Mouse (Mus musculus) small intestine, adult 10 weeks (tissue): ENCODE data around the gene Nkiras2. TPM values are rescaled to one million over a fixed set of nuclear protein-coding genes. Genes with fewer than 3 reads are reported as not detected.

ENCODE experiments used
- polyA plus RNA-seq: library from polyadenylated mRNA; stranded (reverse); fragments of 350-450 nt; fragmentation: Illumina TruSeq; extraction: RNeasy Lipid Tissue Mini Kit (QIAGEN cat#74804); gene quantifications from one replicate; pipeline ENCODE4 v1.2.3, GENCODE M21; 2014; ENCODE audit warnings: low replicate concordance

Gene Nkiras2
- polyA plus RNA-seq = 2.9 TPM

GRCm38 (mm10) chr11:100618761-100619484 is at the start of gene Nkiras2:
Gene Nkiras2 (plus strand): TSS chr11:100619244.

DNA sequence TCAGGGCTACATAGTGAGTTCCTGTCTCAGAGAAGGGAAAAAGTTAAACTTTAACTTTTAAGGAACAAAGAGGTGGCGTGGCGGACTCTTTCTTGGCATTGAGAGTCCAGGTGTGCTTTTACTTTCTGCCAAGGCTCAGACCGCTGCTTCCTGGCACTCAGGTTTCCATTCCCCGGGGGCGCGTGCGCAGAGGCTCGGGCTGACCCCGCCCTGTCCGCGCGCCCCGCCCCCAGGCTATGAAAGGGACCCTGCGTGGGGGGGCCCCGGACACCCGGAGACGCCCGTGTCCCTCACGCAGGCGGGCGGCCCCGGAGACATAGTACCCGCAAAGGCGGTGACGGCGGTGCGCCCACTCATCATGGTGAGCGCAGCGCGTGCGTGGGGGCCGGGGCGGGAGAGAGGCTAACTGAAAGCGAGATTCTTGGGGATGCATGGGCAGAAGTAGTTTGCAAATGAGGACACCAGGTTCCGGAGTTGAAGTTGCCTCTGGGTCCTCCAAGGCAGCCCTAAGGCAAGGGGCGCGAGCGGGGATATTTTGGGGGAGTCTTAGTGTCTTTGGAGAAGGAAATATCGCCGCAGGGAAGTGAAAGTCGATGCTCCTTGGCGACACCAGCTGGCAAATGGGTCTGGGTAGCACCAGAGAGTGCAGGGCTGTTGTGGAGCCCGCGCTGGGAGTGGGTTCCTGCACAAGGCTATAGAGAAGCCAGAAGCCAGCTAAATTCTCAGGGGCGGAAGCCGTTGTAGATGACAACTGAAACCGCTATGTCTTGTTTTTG is 44.1 kb upstream of the Nkiras2 start, which contains the start of gene Cnp:
Gene Cnp, plus strand, starts transcription at position 197 of the 776 bp plus-strand sequence.

GRCm38 (mm10) chr11:100619982-100620381 is 938 bp downstream of the Nkiras2 start, which contains the start of gene Dnajc7:
Gene Dnajc7 (minus strand): TSS chr11:100620168.

Other genes starting within 250 kb of the Nkiras2 start
- gene Jup, start 221.5 kb upstream of the Nkiras2 start, polyA plus RNA-seq = 3.0 TPM
- gene P3h4, start 204.4 kb upstream of the Nkiras2 start, polyA plus RNA-seq = not detected
- not detected for gene Fkbp10, start 203.5 kb upstream of the Nkiras2 start, polyA plus RNA-seq
- gene Nt5c3b, start 177.4 kb upstream of the Nkiras2 start, polyA plus RNA-seq = 3.2 TPM
- gene Klhl10, start 177.3 kb upstream of the Nkiras2 start, polyA plus RNA-seq = not detected
- 2.3 TPM for gene Klhl11, start 146.5 kb upstream of the Nkiras2 start, polyA plus RNA-seq
- 28.1 TPM for gene Acly, start 91.2 kb upstream of the Nkiras2 start, polyA plus RNA-seq
- not detected for gene Ttc25, start 73.6 kb upstream of the Nkiras2 start, polyA plus RNA-seq
- gene Cnp, start 44.3 kb upstream of the Nkiras2 start, polyA plus RNA-seq = 3.5 TPM
- 243 TPM for gene Dnajc7, start 924 bp downstream of the Nkiras2 start, polyA plus RNA-seq
- gene Zfp385c, start 73.2 kb downstream of the Nkiras2 start, polyA plus RNA-seq = not detected
- gene Dhx58, start 85.0 kb downstream of the Nkiras2 start, polyA plus RNA-seq = 0.45 TPM
- gene Kat2a, start 93.2 kb downstream of the Nkiras2 start, polyA plus RNA-seq = 0.48 TPM
- gene Hspb9, start 94.6 kb downstream of the Nkiras2 start, polyA plus RNA-seq = not detected
- gene Rab5c, start 119.0 kb downstream of the Nkiras2 start, polyA plus RNA-seq = 45.0 TPM
- not detected for gene Kcnh4, start 140.7 kb downstream of the Nkiras2 start, polyA plus RNA-seq
- not detected for gene Hcrt, start 143.7 kb downstream of the Nkiras2 start, polyA plus RNA-seq
- 1.7 TPM for gene Ghdc, start 151.7 kb downstream of the Nkiras2 start, polyA plus RNA-seq
- 2.1 TPM for gene Stat5b, start 231.5 kb downstream of the Nkiras2 start, polyA plus RNA-seq
- gene Stat5a, start 240.1 kb downstream of the Nkiras2 start, polyA plus RNA-seq = 1.2 TPM